Mouse (Mus musculus) spleen, adult 2 months (tissue): ENCODE data around the gene Srcin1.

ENCODE experiments used
- CTCF ChIP-seq: fragments of 200-500 bp; IDR thresholded peaks from 2 replicates; pipeline ENCODE4 v1.5.1; 2011; ENCODE audit warnings: mild to moderate bottlenecking, inconsistent platforms; ENCODE audit not compliant: insufficient read depth, insufficient read length, insufficient replicate concordance; ENCODE audit errors: extremely low read depth
- POLR2A ChIP-seq: fragments of 200-500 bp; IDR thresholded peaks from 2 replicates; pipeline ENCODE4 v1.6.1; 2011; ENCODE audit warnings: low read depth, low read length, inconsistent platforms

- TF ChIP-seq CTCF, result no peak
- no peak for TF ChIP-seq POLR2A
Observed at GRCm38 (mm10) chr11:97576136-97576906, at the start of gene Srcin1.
